Mouse (Mus musculus): ENCODE results near the gene Ccdc170. TPM values are rescaled to one million over a fixed set of nuclear protein-coding genes. Genes with fewer than 3 reads are reported as not detected.

Gene Ccdc170
- polyA plus RNA-seq, 1 experiment = 3.8 TPM

DNA sequence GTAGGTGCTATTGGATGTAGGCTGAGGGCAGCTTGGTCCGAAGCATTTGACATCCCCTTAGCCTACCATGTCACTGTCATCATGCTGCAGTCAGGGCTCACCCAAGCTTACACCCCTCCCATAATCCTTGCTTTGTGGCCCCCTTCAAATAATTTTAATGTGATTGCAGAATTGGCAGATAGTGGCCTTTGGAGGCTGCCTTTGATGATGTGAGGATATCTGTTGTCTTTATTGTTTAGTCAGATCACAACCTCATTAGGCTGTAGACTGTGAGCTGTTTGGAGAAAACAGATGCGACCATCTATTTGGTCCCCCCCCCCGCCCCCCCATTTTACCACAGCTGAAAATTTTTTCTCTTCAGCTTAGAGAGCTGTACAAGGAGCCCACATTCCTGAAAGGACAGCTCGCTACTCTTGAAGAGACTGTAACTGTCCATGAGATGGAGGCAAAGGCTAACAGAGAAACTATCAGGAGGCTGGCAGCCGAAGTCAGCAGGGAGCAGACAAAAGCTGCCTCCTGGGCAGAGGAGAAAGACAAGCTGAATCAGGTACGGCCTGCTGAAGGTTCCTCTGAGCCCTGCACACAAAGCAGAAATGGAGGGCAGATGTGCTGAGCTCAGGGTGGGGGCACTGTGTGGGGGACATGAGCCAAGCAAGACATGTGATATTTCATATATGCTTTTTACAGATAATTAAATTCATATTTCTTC, 38.2 kb downstream of the Ccdc170 start:
- no peak overlapping the region for H3K4me3 ChIP-seq (ENCODE audit: insufficient read depth, low read depth, low read length)
- DNase-seq = peak; percentile 20
- TF ChIP-seq CTCF (conservative IDR thresholded peaks at IDR 0.05; ENCODE audit: insufficient read depth, insufficient read length, low read depth, low read length) (no peak), POLR2A (IDR thresholded peaks at IDR 0.05; ENCODE audit: low read depth, low read length) (no peak)
- H3K4me1 ChIP-seq (ENCODE audit: control insufficient read depth, insufficient read depth, low read length) = no peaks in the 10 kb centered on the region
- H3K27ac ChIP-seq (ENCODE audit: insufficient read depth, low read depth, low read length) = no peak overlapping the region
- no peaks in the 10 kb centered on the region for H3K27me3 ChIP-seq (replicated peaks; ENCODE audit: control insufficient read depth, insufficient read depth, low read length)
- WGBS = 53% methylated on average over 6 of the region's 6 CpGs
- H3K36me3 ChIP-seq (ENCODE audit: control insufficient read depth, insufficient read depth, low read length) = no peaks in the 10 kb centered on the region

DNA sequence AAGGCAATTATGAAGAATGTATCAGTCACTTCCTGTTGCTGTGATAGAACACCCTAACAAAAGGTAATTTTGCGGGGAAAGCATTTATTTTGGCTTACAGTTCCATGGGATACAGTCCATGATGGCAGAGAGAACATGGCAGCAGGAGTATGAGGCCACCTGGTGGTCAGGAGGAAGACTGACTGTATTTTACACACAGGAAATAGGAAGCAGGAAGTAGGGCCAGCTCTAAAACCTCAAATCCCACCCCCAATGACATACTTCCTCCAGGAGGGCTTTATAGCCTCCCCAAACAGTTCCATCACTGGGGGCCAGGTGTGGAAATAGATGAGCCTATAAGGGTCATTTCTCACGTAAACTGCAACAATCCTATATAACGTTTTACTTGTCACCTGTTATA, 39.8 kb downstream of the Ccdc170 start:
- Histone ChIP-seq H3K4me3 (ENCODE audit: insufficient read depth, low read depth, low read length) (no peak overlapping the region), H3K4me1 (ENCODE audit: control insufficient read depth, insufficient read depth, low read length) (no peaks in the 10 kb centered on the region), H3K36me3 (ENCODE audit: control insufficient read depth, insufficient read depth, low read length) (no peaks in the 10 kb centered on the region), H3K27ac (ENCODE audit: insufficient read depth, low read depth, low read length) (no peak overlapping the region), H3K27me3 (replicated peaks; ENCODE audit: control insufficient read depth, insufficient read depth, low read length) (no peaks in the 10 kb centered on the region)
- no peak for DNase-seq
- no peak for TF ChIP-seq POLR2A (IDR thresholded peaks at IDR 0.05; ENCODE audit: low read depth, low read length)
- TF ChIP-seq CTCF (conservative IDR thresholded peaks at IDR 0.05; ENCODE audit: insufficient read depth, insufficient read length, low read depth, low read length) = 0 out of 2 replicates have a peak, but pooled peaks have one; percentile 12
- 96% methylated on average over 3 of the region's 3 CpGs for WGBS

DNA sequence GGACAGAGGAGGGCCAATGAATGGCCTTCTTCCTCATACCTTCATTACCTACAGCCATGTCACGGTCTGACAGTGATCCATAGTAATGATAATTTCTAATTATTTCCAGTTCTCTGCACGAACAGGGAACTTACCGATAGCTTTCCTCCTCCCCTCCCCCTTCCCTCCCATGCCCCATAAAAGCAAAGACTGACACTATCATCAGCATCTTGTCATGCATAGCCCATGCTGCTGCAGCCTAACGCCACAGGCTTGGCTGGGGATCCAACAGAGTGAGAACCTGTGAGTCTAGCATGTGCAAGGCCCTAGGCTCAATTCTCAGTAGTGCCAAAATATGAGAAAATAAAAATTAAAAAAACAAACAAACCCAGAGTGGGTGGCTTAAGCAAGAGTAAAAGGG, 40.8 kb downstream of the Ccdc170 start:
- H3K4me1 ChIP-seq (ENCODE audit: control insufficient read depth, insufficient read depth, low read length) = no peaks in the 10 kb centered on the region
- TF ChIP-seq POLR2A (IDR thresholded peaks at IDR 0.05; ENCODE audit: low read depth, low read length) = no peak
- TF ChIP-seq CTCF (conservative IDR thresholded peaks at IDR 0.05; ENCODE audit: insufficient read depth, insufficient read length, low read depth, low read length) = no peak
- H3K27me3 ChIP-seq (replicated peaks; ENCODE audit: control insufficient read depth, insufficient read depth, low read length) = no peaks in the 10 kb centered on the region
- no peaks in the 10 kb centered on the region for H3K36me3 ChIP-seq (ENCODE audit: control insufficient read depth, insufficient read depth, low read length)
- WGBS = 63% methylated on average over 4 of the region's 4 CpGs
- H3K4me3 ChIP-seq (ENCODE audit: insufficient read depth, low read depth, low read length) = no peak overlapping the region
- no peak for DNase-seq
- no peak overlapping the region for H3K27ac ChIP-seq (ENCODE audit: insufficient read depth, low read depth, low read length)

- Histone ChIP-seq H3K36me3 (ENCODE audit: control insufficient read depth, insufficient read depth, low read length) (no peaks in the 10 kb centered on the region), H3K27me3 (replicated peaks; ENCODE audit: control insufficient read depth, insufficient read depth, low read length) (no peaks in the 10 kb centered on the region), H3K4me1 (ENCODE audit: control insufficient read depth, insufficient read depth, low read length) (peaks cover 7% of the 10 kb centered on the region; the same call in 1 of the 2 replicates), H3K27ac (ENCODE audit: insufficient read depth, low read depth, low read length) (no peak overlapping the region), H3K4me3 (ENCODE audit: insufficient read depth, low read depth, low read length) (no peak overlapping the region)
- WGBS = 46% methylated on average over 7 of the region's 7 CpGs
- no peak for DNase-seq
- TF ChIP-seq POLR2A (IDR thresholded peaks at IDR 0.05; ENCODE audit: low read depth, low read length) (no peak), CTCF (conservative IDR thresholded peaks at IDR 0.05; ENCODE audit: insufficient read depth, insufficient read length, low read depth, low read length) (no peak)
Observed at GRCm38 (mm10) chr10:4528043-4528442, 45.7 kb downstream of the Ccdc170 start.

GRCm38 (mm10) chr10:4530638-4531235, 48.4 kb downstream of the Ccdc170 start:
- peak overlapping the region; percentile 92 for H3K27ac ChIP-seq (ENCODE audit: insufficient read depth, low read depth, low read length)

DNA sequence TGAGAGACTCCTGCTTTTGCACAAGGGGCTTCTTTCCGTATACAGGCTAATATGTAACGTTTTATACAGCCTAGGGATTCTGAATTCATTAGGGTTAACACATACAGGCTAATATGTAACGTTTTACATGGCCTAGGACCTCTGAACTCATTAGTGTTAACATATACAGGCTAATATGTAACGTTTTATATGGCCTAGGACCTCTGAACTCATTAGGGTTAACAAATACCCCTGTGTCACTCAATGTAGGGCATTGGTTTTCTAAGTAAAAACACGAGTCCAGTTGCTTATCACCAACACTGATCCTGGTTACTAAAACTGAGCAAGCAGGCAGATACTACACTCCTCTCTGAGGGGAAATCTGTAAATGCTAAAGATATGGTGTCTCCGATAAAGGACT, 49.6 kb downstream of the Ccdc170 start:
- Histone ChIP-seq H3K27me3 (replicated peaks; ENCODE audit: control insufficient read depth, insufficient read depth, low read length) (no peaks in the 10 kb centered on the region), H3K4me3 (ENCODE audit: insufficient read depth, low read depth, low read length) (no peak overlapping the region), H3K4me1 (ENCODE audit: control insufficient read depth, insufficient read depth, low read length) (peaks cover 7% of the 10 kb centered on the region; the same call in 1 of the 2 replicates), H3K36me3 (ENCODE audit: control insufficient read depth, insufficient read depth, low read length) (no peaks in the 10 kb centered on the region), H3K27ac (ENCODE audit: insufficient read depth, low read depth, low read length) (no peak overlapping the region)
- no peak for TF ChIP-seq POLR2A (IDR thresholded peaks at IDR 0.05; ENCODE audit: low read depth, low read length)
- no peak for TF ChIP-seq CTCF (conservative IDR thresholded peaks at IDR 0.05; ENCODE audit: insufficient read depth, insufficient read length, low read depth, low read length)
- 42% methylated on average over 6 of the region's 6 CpGs for WGBS
- peak; percentile 51 for DNase-seq

More at GRCm38 (mm10) chr10:4530638-4531235, 48.4 kb downstream of the Ccdc170 start:
- no peaks in the 10 kb centered on the region for H3K36me3 ChIP-seq (ENCODE audit: control insufficient read depth, insufficient read depth, low read length)
- H3K4me1 ChIP-seq (ENCODE audit: control insufficient read depth, insufficient read depth, low read length) = peaks cover 7% of the 10 kb centered on the region; the same call in 1 of the 2 replicates
- no peaks in the 10 kb centered on the region for H3K27me3 ChIP-seq (replicated peaks; ENCODE audit: control insufficient read depth, insufficient read depth, low read length)
- peak; percentile 86 for DNase-seq
- 47% methylated on average over 9 of the region's 9 CpGs for WGBS
- 0 out of 2 replicates have a peak overlapping the region, but pooled peaks have one; percentile 22 for H3K4me3 ChIP-seq (ENCODE audit: insufficient read depth, low read depth, low read length)
- TF ChIP-seq POLR2A (IDR thresholded peaks at IDR 0.05; ENCODE audit: low read depth, low read length) = no peak
- TF ChIP-seq CTCF (conservative IDR thresholded peaks at IDR 0.05; ENCODE audit: insufficient read depth, insufficient read length, low read depth, low read length) = no peak

DNA sequence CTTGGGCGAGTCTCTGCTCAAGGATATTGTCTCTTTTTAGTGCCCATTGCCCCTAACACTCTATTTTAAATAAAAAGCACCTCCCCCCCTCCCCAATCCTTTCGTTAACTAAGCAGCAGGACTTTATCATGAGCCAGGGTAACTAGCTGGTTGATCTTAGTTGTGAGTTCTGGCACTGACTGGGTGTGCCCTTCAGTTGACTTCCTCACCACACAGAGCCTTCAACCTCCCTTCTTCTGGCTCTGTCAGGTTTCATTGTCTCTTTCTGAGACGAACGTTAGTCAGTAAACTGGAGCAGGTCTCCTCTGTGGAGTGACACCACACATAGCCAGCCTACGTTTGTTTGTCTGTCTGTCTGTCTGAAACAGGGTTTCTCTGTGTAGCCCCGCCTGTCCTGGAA, 50.4 kb downstream of the Ccdc170 start:
- no peak for TF ChIP-seq CTCF (conservative IDR thresholded peaks at IDR 0.05; ENCODE audit: insufficient read depth, insufficient read length, low read depth, low read length)
- Histone ChIP-seq H3K27ac (ENCODE audit: insufficient read depth, low read depth, low read length) (no peak overlapping the region), H3K36me3 (ENCODE audit: control insufficient read depth, insufficient read depth, low read length) (no peaks in the 10 kb centered on the region), H3K27me3 (replicated peaks; ENCODE audit: control insufficient read depth, insufficient read depth, low read length) (no peaks in the 10 kb centered on the region), H3K4me3 (ENCODE audit: insufficient read depth, low read depth, low read length) (no peak overlapping the region), H3K4me1 (ENCODE audit: control insufficient read depth, insufficient read depth, low read length) (peaks cover 7% of the 10 kb centered on the region; the same call in 1 of the 2 replicates)
- DNase-seq = no peak
- WGBS = 65% methylated on average over 6 of the region's 6 CpGs

Data from kidney, adult 2 months (tissue).